Mouse (Mus musculus): Measurements from ENCODE around the gene Atp2b2.

The Atp2b2 gene

DNA sequence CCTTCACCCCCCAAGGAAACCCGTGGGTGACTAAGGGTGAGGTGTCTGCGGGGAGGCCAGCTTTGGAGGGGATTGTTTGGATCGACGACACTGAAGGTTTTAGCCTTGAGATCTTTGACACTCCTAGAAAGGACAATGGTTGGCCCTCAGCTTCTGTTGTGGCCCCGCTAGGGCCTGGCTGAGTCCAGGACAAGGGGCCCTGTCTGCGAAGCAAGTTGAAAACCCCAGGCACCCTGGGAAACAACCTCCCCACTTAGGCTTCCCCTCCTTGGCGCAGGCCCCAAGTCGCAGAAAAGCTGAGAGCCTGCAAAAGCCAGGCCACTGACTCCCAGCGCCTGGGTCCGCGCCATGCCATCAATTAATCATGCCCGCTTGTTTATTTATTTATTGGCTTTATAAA, at the start of gene Atp2b2:
Gene Atp2b2 (minus strand): TSS at position 282 of the 400 bp plus-strand sequence.
- no peak for DNase-seq

DNA sequence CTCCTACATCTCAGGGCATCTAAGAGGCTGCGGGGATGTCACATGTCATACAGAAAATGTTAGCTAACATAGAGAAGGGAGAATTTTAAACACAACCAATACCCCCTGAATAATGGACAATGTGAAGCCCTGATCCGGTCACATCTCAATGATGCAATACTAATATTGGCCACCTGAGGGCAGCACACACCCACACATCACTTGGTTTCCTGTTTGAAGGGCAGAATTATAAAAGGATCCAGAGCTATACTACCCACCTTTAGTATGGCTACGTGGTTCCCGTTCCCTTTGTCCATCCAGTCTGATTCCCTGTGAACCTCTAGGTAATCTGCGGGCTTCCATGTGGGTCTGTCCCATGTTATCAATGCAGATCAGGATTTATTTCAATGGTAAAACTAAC, 47.2 kb upstream of the Atp2b2 start:
- DNase-seq: peak; percentile 74 to 75

- DNase-seq: peak; percentile 74 to 77
Observed at GRCm38 (mm10) chr6:114087106-114087505, 44.7 kb upstream of the Atp2b2 start.

DNA sequence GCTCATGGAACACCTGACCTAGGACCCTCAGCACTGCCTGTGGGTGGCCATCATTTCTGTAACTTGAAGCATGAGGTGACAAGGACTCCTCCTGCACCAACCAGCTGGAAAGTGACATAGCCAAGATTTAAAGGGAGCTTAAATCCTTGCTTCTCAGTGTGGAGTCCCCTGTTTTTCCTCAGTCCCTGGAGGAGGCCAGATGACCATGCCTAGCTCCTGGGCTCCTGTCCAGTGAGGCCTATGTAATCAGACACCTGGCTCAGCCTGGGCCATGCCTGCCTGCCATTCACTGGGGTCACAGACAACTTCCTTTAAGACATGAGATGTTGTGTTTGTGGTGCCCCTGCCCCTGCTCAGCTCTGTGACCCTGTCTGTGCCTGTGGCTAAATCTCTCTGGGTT, 36.1 kb upstream of the Atp2b2 start:
- no peak for DNase-seq

GRCm38 (mm10) chr6:114076560-114076959, 34.1 kb upstream of the Atp2b2 start:
- DNase-seq: peak; percentile 34 to 50

DNA sequence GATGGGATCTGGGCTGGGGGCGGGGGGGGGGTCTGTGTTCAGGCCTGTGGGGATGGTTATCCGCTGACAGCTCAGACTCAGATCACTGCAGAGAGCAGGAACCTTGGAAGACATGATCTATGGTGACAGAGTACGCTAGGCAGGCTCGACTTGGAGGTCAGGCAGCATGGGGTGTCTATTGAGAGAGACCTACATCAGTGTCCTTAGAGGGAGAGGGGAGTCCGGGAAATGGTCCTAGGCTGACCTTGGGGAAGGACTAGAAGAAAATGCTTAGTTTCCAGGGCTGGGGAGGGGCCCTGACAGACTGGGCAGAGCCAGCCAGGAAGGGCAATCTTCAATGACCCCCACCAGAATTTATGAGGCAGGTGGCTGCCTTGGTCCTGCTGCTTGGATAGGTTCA, 33.6 kb upstream of the Atp2b2 start:
- DNase-seq: no peak

- no peak for DNase-seq
Observed at GRCm38 (mm10) chr6:114074929-114075328, 32.5 kb upstream of the Atp2b2 start.

DNA sequence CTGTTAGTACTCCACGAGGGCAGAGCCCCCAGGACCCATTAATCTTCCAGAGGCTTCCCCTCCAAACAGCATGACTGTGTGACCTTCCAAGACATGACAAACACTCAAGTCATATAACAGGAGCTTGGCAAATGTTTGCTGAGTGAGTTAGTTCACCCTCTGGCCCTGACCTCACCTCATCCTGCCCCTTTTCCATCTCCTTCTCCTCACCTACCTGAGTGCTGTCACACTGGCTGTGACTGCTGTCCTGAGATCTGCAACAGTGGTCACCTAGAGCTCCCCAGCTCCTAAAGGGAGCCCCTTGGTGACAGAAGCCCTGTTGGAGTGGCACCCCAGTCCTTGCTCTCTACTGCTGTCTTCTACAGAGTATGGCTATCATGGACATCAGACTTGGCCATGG, 31.8 kb upstream of the Atp2b2 start:
- DNase-seq: no peak

DNA sequence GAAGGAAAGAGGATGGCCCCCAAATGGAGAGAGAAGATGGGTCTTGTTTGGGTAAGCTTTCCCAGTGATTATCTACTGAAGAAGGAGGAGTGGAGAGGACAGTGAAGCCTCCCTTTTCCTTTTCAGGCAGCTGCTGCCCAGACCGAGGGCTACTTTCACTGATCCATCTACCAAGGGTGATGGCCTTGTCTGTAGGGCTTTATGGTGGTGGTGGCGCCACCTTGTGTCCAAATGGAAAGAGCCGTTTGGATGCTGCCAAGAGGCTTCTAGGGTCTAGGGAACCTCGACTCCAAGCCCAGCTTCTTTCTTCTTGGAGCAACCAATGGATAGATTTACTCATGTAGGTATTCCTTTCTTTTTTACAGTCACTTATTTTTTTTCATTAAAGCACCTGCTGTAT, 29.2 kb upstream of the Atp2b2 start:
- peak; percentile 80 to 81 for DNase-seq

- DNase-seq: no peak
Observed at GRCm38 (mm10) chr6:114063100-114063499, 20.7 kb upstream of the Atp2b2 start.

DNA sequence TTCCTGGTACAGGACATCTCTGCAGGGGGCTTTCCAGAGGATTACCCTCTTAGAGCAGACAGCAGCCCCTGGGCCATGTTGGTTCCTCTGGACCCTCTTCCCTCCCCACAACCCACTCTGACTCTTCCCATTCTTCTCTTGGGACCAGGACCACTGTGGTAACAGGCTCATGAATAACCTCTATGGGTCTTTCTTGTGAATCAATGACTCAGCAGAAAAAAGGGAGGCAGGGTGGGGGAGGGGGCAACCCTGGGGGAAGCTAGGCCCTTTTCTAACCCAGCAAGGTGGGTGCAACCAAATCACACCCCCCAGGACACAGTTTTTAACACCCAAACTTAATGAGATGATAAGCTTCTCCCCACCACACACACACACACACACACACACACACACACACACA, 20.3 kb upstream of the Atp2b2 start:
- DNase-seq: no peak

GRCm38 (mm10) chr6:114059206-114059605, 16.8 kb upstream of the Atp2b2 start:
- no peak for DNase-seq

GRCm38 (mm10) chr6:114058030-114058808, 15.8 kb upstream of the Atp2b2 start:
- DNase-seq: no peak

- DNase-seq: no peak
Observed at GRCm38 (mm10) chr6:114055311-114055710, 12.9 kb upstream of the Atp2b2 start.

DNA sequence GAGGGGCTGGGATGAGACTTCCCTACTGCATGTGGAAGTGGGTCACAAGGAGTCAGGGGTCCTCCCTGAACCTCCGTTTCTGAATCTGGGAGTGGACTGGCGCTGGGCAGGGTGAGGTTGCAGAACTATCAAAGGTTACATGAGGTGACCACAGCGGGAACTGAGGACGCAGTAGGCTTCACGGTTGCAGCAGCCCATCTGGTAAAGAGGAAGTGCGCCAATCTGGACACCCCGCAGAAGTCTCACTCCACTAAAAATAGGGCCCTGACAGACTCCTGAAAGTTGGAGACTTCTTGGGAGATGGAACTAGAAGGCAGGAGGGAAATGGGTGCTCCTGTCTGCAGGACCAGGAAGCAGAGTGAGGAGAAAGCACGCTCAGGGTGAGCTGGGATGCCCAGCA, 2.5 kb upstream of the Atp2b2 start:
- no peak for DNase-seq

DNA sequence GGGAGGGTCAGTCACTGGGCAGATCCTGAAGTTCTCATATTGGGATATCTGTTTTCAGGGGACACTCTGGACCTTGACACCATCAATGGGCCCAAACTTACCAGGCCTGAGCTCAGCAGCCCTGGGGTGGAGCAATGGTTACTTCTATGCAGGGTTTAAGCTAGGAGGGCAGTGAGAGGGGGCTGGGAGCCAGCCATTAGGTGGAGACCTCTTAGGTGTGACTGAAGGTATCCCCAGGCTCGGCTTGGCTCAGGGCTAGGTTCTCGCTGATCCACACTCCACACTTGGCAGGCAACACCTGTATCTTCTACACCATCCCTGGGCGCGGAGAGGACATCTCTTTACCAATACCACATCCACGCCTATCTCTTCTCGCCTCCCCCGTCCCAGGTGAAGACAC, 423 bp upstream of the Atp2b2 start:
- no peak for DNase-seq

DNA sequence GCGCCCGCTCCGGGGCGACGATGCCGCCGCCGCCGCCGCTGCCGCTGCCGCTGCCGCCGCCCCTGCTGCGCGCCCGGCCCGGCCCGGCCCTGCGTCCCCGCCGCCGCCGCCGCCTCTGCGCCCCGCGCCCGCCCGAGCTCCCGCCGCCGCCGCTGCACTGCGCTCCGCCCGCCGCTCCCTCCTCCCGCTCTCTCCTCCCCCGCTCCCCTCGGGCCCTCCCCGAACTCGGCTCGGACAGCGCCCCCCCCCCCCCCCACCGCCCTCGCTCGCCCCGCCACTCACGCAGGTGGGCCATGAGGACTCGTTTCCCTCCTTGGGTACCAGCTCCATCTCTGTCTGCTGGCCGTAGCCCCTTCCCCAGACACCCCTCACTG, 515 bp downstream of the Atp2b2 start:
- peak; percentile 12 to 16 for DNase-seq

DNA sequence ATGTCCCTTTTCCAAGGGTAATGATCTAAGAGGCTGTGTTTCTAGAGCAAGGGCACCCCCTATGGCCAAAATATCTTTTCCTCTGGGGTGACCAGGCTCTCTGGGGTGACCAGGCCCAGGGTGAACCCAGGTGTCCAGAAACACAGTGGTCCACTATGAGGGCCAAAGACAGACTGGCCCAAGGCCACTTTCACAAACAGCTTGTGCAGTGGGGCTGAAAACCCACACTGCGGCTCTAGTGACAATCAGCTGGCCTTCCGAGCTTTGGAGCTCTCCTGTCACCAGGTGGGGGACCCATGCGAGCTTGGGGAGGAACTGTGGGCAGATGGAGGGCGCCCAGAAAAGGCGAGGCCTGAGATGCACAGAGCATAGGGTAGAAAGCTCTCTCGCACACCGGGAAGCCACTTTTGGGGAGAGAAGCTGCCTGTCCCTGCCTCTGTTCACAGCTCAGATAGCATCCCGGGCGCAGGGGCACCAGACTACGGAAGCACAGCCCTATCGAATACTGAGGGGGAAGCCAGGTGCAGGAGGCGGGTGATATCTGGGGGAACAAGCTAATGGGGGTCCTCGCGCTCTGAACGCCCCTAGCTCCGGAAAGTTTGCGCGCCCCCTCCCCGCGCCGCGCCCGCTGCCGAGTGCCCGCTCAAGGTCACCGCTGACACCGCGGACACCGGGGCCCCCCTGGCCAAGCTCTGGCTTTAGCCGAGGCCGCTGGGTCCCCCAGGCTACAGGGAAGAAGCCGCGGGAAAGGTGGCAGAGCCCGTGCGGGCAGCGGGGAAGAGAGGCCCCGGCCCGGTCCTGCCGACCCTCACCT, 1.1 kb downstream of the Atp2b2 start:
- peak; percentile 6 to 17 for DNase-seq

DNA sequence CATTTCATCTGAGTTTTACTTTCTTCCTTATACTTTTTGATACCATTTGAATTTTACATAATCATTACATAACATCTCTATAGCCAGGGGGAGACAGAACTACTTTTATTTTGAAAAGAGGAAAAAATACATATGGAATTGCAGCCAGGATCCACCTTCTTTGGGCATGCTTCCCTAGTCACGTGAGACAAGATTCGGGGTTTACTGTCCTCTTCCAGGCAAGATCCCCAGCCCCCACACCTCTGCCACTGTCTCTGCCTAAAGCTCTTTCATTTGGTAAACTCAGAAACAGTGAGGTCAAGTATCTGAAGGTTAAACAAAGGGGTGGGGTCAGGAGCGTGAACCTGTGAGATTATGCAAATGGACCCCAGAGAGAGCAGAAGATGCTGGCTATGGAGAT, 6.7 kb downstream of the Atp2b2 start:
- no peak for DNase-seq

GRCm38 (mm10) chr6:114032822-114033221, 9.6 kb downstream of the Atp2b2 start:
- no peak for DNase-seq

DNA sequence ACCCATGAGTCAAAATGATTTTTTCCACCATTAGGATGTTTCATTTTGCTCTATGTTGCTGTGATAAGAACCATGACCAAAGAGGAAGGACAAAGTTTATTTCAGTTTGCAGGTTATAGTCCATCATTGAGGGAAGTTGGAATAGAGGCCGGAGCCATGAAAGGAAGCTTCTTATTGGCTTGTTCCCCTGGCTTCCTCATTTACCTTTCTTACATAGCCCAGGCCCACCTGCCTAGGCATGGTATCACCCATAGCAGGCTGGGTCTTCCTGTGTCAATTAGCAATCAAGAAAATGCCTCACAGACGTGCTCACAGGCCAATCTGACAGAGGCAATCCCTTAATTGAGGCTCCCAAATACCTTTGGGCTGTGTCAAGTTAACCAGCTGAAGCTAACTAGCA, 18.6 kb downstream of the Atp2b2 start:
- no peak for DNase-seq

- no peak for DNase-seq
Observed at GRCm38 (mm10) chr6:114022104-114022503, 20.3 kb downstream of the Atp2b2 start.

DNA sequence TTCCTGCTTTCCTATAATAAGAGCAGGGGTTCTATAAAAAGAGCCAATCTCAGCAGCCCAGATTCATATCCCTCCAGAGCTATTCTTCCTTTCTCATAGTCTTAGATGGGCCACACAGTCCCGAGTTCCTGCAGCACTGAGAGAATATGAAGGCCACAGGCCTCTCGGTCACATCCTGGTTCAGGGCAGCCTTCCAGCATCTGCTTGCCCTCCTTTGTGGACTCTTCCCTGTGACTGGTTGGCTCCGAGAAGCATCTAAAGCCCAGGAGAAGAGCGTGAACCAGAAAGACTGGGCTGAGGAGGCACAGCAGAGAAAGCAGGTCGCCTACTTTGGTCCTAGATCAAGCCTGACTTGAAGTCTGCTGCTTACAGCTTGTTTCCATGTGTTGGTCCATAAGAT, 28.6 kb downstream of the Atp2b2 start:
- DNase-seq: no peak

- peak; percentile 81 to 87 for DNase-seq
Observed at GRCm38 (mm10) chr6:114012834-114013233, 29.6 kb downstream of the Atp2b2 start.

Data from kidney, postnatal 4 days (tissue).